ENCODE assay signal across 28 mouse cellular contexts in genomic region chr19:31141905-31142304, GRCm38 (mm10).
"Had no signal": no experiment of that assay in that cellular context is flagged by ENCODE, and none has a peak within 500 bp of the region (broad histone marks: within the 10 kb centered on the region; RNA-seq: fewer than 3 reads in every experiment).

No protein-coding gene starts in this region.

- DNase-seq: gastrocnemius, adult 2 months; gastrocnemius, postnatal 10 days; gastrocnemius, postnatal 25 days; heart, adult 18-20 months; heart, postnatal 10 days; heart, postnatal 4 days; kidney, adult 11 months; kidney, adult 2 months; kidney, adult 9 months; kidney, postnatal 14 days; kidney, postnatal 36 days; layer of hippocampus, adult 9-11 months; layer of hippocampus, postnatal 36 days; liver; liver, embryonic 13.5 days had no signal

- H3K4me2 ChIP-seq: heart, embryonic 12.5 days; hindbrain, embryonic 12.5 days; hindbrain, embryonic 15.5 days; kidney, embryonic 15.5 days; limb, embryonic 12.5 days; liver, embryonic 11.5 days; liver, embryonic 13.5 days; liver, embryonic 15.5 days had no signal

- H3K4me3 ChIP-seq: gastrocnemius, adult 2 months; heart, embryonic 10.5 days; heart, embryonic 12.5 days; hindbrain, embryonic 10.5 days; hindbrain, embryonic 12.5 days; hindbrain, embryonic 15.5 days; kidney, embryonic 15.5 days; limb, embryonic 10.5 days; limb, embryonic 12.5 days; liver, embryonic 13.5 days; liver, embryonic 15.5 days had no signal

- H3K4me1 ChIP-seq: heart, embryonic 10.5 days; heart, embryonic 12.5 days; hindbrain, embryonic 10.5 days; hindbrain, embryonic 12.5 days; hindbrain, embryonic 15.5 days; kidney, embryonic 15.5 days; limb, embryonic 10.5 days; limb, embryonic 12.5 days; liver, embryonic 13.5 days; liver, embryonic 15.5 days had no signal

- ATAC-seq: hindbrain, postnatal 0 days; intestine, embryonic 16.5 days had no signal

- H3K36me3 ChIP-seq: heart, embryonic 10.5 days; heart, embryonic 12.5 days; hindbrain, embryonic 10.5 days; hindbrain, embryonic 12.5 days; hindbrain, embryonic 15.5 days; kidney, embryonic 15.5 days; limb, embryonic 10.5 days; limb, embryonic 12.5 days; liver, embryonic 13.5 days; liver, embryonic 15.5 days had no signal

- H3K9ac ChIP-seq: heart, embryonic 12.5 days; hindbrain, embryonic 12.5 days; hindbrain, embryonic 15.5 days; kidney, embryonic 15.5 days; limb, embryonic 12.5 days; liver, embryonic 13.5 days; liver, embryonic 15.5 days had no signal

- H3K27me3 ChIP-seq: heart, embryonic 12.5 days; hindbrain, embryonic 12.5 days; hindbrain, embryonic 15.5 days; kidney, embryonic 15.5 days; limb, embryonic 12.5 days; liver, embryonic 13.5 days; liver, embryonic 15.5 days had no signal

- H3K27ac ChIP-seq: gastrocnemius, adult 2 months; heart, embryonic 10.5 days; hindbrain, embryonic 10.5 days; hindbrain, embryonic 12.5 days; hindbrain, embryonic 15.5 days; hindbrain, postnatal 0 days; kidney, embryonic 15.5 days; kidney, postnatal 0 days; limb, embryonic 10.5 days; limb, embryonic 12.5 days; liver, embryonic 13.5 days; liver, embryonic 15.5 days had no signal

- H3K9me3 ChIP-seq: heart, embryonic 10.5 days; heart, embryonic 12.5 days; hindbrain, embryonic 10.5 days; hindbrain, embryonic 12.5 days; hindbrain, embryonic 15.5 days; kidney, embryonic 15.5 days; limb, embryonic 10.5 days; limb, embryonic 12.5 days; liver, embryonic 13.5 days; liver, embryonic 15.5 days had no signal
